Mouse (Mus musculus) G1E-ER4 (cell line): Measurements from ENCODE around the gene Hipk2. TPM values are rescaled to one million over a fixed set of nuclear protein-coding genes. Genes with fewer than 3 reads are reported as not detected.

Experiments
- GATA1 ChIP-seq: IDR thresholded peaks from one replicate; pipeline ENCODE4 v1.8.0; 2012; ENCODE audit warnings: low read length, inconsistent platforms
- polyA plus RNA-seq: library from polyadenylated mRNA; stranded (reverse); fragments of >175 nt; gene quantifications from 2 replicates; pipeline ENCODE4 v1.2.3, GENCODE M21; 2012

The Hipk2 gene
- polyA plus RNA-seq, 1 experiment, result 40.6 TPM

DNA sequence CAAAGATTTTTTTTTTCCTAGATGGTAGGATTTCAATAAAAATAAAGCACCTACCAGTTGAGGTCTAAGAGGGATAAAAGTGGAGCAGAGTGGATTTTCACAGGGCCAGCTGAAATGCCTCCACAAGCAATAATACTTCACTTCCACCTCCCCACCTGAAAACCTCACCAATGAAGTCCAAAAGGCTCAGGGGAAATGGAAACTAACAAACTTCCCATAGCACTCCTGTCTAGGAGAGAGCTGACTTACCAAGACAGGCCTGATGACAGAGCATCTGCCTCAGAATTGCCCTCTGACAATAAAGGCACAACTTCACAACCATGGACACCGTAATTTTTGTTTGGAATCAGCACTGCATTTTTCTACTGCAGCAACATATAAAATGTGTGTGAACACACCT, 16.1 kb downstream of the Hipk2 start:
- no peak for TF ChIP-seq GATA1

DNA sequence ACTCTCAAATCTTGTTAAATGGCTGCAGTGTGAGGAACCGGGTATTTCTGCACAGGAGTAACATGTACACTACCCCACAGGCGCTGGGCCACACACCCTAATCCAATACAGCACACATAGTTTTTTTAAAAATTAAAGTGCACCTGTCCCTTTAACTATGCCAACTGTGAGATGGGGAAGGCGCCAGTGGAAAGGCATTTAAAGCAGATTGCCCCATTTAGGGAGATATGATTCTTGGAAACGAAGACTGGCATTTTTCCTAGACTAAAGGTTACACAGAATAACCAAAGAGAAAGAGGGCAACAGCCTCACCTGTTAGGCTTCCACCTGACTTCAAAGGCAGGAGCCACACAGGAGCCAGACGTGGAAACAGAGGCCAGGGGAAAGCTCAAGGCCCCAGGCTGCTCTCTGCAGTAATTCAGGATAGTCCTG, 22.4 kb downstream of the Hipk2 start:
- no peak for TF ChIP-seq GATA1

DNA sequence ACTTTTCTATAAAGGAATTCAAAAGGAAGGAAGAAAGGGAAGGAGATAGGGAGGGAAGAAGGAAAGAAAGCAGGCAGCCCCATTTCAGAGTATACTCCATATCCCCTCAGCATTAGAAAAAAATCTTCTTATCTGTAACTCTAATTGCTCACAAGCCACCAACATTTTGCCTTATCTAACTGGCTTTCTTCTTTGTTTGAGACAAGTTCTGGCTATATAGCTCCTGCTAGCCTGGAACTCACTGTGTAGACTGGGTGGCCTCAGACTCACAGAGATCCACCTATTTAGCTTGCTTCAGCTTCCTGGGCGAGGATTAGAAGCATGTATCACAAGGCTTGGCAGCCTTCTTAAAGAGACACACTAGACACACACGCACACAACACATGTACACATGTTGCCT, 24.2 kb downstream of the Hipk2 start:
- TF ChIP-seq GATA1, result no peak

DNA sequence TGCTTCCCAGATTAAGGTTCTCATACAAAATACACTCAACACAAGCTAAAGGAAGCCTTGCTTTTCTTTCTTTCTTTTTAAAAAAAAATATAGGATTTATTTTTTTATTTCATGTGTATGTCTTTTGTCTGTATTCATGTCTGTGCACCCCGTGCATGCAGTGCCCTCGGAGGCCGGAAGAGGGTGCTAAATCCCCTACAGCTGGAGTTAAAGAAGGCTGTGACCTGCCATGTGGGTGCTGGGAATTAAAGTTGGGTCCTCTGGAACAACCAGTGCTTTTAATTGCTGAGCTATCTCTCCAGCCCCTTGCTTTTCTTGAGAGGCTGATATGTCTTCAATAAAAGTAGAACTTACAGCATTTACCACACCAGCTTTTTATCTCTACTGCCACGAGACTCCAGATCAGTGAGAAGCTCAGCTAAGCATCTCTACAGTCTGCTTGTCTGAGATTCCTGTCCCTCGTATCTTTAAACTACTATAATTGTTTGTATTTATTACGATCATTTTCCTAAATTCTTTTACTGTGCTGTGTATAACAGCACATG, 25.2 kb downstream of the Hipk2 start:
- peak; percentile 42 for TF ChIP-seq GATA1

DNA sequence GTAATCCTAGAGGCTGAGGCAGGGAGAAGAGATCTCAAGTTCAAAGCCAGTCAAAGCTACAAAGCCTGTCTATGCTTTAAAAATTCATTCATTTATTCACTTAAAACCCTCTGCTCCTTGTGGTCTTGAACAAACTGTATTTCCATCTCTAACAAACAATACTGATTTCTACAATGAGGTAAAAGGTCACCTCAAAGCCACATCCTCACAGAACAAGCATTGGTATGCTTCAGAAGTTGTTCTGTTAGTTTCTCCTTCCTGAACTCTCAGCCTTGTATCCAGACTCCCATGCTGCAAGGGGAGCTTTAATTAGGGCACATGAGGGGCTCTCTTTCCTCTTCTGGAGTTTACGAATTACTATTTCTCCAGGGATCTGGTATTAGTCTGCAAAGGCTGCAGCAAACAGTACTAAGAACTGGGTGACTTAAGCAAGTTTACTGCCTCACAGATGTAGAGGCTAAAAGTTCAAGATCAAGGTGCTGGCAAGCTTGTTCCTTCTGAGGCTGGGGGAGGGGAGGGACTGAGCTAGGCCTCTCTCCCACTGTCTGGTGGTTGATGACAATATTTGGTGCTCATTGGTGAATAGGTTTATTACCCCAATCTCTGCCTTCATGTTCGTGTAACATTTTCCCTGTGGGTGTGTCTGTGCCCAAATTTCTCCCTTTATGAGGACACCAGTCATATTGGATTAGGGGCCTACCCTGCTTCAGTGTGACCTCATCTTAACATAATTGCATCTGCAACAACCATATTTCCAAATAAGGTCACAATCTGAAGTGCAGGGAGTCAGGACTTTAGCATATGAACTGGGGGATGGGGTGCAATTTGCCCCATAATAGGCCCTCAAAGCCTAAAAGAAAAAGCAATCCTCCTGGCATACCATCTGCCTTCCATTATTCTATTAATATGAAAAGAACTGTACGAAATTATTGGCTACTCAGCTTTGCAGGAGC, 27.7 kb downstream of the Hipk2 start:
- no peak for TF ChIP-seq GATA1

DNA sequence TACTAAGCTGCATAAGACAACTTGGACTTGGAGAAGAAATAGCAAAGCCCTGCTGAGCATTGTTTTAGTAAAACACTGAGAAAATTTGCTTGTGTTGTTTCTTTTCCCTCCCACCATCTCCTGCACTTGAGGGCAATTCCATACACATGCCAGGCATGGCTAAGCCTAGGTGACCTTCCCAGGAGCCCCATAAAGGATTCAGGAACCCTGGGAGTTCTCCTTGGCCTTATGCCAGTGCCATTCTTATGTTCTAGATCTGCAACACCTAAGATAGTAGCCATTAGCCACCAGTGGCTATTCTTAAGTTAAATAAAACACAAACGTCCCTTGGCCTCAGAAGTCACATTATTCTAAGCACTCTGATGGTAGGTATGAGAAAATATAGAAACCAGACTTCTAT, 28.5 kb downstream of the Hipk2 start:
- TF ChIP-seq GATA1, result no peak

DNA sequence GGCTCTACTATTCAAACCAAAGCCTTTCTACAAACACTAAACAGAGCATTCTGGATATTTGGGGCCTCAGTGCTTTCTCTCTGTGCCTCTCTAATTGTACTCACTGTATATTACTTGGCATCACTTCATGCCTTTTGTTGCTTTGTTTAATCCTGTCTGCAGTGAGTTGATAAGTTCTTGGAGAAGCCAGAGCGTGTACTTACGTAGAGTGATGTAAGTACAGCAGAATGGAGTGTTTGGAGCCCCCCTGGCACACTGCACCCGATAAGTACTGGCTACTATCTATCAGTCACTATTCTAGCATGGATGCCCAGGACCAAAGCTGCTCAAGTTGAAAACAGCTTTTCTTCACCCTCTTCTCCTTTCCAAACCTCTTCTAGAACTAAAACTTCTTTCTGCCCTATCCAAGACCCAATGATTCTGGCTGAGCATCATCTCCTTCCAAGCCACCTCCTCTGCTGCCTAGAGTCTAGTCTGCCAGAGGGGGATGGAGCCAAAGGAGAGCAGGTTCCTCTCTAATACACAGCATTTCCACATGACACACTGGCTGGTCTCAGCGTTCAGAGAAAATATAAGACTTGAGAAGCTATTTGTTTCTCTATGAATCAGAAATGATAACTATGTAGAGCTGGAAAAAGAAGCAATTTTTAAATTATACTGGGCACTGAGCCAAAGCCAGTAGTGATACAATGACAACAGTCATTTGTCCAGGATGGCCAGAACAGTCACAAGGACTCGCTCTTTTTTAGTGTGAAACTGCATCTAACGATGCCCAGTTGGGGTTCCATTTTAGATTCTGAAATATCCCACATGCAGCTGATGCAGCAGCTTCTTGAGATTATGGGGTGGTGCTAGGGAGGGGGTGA, 29.4 kb downstream of the Hipk2 start:
- no peak for TF ChIP-seq GATA1

DNA sequence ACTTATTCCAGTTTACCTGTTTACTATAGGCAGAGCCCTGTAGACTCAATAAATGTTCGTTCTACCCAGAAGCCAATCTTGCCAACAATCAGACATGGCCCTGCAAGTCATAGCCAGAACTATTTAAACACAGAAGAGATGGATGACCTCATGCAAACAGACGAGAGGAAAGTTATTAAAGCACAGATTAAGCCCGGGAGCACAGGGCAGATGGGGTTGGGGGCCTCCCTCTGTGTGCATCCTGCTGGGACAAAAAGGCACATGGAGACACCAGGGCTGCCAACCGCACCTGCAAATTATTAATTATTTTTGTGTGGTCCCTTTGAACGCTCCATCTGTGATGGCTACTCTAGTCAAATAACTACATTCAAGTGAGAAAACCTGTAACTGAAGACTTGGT, 30.1 kb downstream of the Hipk2 start:
- TF ChIP-seq GATA1, result no peak

DNA sequence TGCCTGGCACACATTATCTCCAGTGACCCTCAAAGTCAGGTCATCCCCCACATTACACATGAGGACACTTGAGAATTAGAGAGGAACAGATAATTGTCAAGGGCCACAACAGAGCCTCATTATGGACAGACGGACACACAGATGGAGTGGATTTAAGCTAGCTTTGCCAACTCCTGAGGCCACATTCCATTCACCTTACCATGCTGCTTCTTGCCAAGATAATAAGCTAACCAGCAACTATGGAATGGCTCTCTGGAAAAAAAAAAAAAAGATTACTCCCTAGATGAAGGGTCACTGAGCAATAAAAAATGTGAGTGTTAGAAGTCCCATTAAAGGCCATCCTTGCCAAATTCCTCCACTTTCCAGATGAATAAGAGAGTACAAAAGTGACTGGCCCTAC, 30.8 kb downstream of the Hipk2 start:
- no peak for TF ChIP-seq GATA1

DNA sequence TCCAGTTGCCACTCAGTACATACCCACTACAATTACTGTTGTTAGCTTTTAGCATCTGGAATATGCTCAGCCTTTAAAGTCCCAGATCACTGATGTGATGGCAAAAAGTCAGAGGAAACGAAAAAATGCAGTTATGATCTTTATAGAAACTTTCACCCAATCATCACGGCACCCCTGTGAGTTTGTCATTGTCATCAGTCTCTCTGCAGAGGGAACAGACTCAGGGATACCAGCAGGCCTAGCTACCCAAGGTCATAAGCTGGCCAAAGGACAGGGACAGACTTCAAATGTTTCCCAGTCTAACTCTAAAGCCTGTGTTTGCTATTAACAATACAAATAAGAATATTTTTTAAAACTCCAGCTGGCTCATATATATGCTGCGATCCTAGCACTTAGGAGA, 34.4 kb downstream of the Hipk2 start:
- TF ChIP-seq GATA1, result no peak

DNA sequence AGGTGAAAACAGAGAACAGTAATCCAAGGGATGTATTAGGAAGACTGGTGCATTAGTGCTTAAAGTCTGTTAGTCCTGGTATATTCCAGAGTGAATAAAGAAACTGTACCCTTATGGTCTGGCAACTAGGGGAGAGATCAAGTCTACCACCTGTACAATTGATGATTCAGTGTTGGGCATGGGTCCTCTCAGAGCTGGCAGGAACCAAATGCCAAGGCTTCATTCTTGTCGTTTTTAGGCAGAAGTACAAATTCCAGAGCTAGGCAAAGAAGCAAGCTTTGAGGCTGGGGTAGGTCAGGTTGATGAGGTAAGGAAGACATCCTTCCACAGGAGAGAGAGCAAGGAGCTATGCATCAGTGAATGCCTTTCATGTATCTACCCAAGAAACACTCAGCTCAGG, 35.2 kb downstream of the Hipk2 start:
- TF ChIP-seq GATA1, result no peak

DNA sequence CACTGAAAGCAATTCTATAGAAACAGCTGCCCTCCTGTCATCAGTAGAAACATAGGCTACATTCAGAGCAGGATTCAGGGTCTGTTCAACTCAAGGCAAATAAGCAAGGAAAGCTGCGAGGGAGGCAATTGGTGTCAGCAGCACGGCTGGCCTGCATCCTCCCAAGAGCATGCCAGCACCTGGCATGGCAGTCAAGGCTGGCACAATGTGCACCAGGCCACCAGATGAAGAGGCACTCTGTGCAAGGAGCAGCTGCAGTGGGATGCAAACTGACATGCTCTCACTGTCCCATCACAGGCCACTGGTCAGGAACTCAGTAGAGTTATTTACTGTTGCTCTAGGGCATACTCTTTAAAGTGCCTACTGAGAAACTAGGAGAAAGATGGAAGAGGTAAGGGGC, 35.6 kb downstream of the Hipk2 start:
- no peak for TF ChIP-seq GATA1

DNA sequence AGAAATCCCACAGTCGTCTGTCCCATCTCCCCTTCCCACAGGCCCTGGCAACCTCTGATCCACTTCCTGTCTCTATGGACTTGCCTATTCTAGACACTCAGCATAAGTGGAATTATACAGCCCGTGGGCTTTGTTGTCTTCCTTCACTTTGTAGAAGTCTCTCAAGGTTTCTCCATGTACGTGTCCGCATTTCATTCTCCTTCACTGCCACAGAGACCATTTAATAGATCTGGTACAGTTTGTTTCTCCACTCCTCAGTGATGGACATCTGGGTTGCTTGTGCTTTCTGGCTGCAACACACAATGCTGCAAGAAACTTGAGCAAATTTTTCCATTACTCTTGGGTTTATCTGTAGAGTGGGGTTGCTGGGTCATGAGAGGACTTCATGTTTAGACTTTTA, 36.1 kb downstream of the Hipk2 start:
- TF ChIP-seq GATA1, result no peak

DNA sequence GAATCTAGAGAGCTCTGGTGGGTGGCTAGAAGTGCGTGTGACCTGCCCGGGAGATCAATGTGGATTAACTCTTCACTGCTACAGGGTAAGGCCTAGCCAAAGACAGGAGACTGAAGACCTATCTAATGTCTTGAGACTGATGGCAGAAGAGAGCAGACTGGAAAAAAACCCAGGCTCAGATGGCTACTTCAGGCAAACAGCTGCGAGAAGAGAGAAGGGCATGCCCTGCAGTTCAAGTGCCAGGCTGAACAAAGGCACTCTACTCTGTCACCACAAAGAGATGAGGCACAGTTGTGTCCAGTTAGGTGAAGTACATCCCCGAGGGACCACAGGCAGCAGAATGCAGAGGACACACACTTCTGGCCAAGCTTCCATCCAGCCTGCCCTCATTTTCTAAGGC, 37.9 kb downstream of the Hipk2 start:
- no peak for TF ChIP-seq GATA1

DNA sequence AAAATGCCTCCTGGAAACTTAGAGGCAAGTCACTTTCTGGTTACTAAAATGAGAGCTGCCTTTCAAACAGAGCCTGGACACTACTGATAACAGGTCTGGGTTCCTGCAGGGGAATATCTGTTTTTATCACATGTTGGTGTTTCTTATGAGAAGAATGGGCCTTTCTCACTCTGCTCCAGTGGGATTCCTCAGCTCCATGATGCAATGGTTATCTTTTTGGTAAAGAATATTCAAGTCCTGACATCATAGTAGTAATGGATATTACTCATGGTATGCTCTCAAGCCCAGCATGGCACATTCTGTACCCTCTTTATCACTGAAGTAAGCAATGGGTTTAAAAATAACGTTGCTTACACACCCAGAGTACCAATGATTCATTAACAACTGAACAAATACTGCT, 40.7 kb downstream of the Hipk2 start:
- peak; percentile 70 for TF ChIP-seq GATA1

DNA sequence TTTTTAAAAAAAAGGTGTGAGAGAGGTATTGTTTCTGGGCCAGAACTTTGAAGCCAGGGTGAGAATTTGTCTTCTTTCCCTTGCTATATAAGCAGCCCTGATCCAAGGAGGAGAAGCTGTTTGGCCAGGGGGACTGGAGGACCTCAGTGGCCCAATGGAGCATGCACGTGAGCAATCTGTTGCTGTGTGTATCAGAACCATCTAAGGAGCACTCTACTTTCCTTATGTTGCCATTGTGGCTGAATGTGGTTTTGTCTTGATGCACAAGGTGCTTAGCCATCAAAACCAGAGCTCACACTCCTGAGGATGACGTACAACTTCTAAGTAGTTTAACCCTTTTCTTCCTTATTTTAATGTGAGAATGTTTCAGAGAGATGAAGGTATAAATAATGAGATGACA, 41.2 kb downstream of the Hipk2 start:
- TF ChIP-seq GATA1, result no peak

DNA sequence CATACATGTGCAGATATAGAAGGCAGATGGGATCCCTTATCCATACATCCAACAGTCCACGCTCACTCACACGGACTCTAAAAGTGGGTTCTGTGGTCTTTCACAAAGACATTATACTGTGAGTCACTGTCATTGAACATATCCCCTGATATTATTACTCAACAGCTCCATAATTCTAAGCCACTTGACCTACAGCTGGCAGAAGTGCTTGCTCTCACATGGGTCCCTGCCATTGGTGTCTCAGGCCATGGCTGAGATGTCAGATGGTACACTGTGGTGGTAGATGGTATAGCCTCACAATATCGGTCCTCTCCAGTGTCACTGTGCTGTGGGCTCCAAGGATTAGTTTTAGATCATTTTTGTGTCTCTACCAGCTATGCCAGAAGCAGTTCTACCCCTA, 42.2 kb downstream of the Hipk2 start:
- TF ChIP-seq GATA1, result no peak
